Mouse (Mus musculus) small intestine, adult 2 months (tissue): ENCODE data around the gene Gjc2. TPM values are rescaled to one million over a fixed set of nuclear protein-coding genes. Genes with fewer than 3 reads are reported as not detected.

Experiments used
- H3K27ac ChIP-seq: fragments of 200-500 bp; 2 replicates; pipeline ENCODE4 v1.5.1; 2012; ENCODE audit warnings: low read depth, low read length, control low read depth, inconsistent platforms; ENCODE audit not compliant: insufficient read depth
- H3K27me3 ChIP-seq: fragments of 200-500 bp; 2 replicates; pipeline ENCODE4 v1.6.1; 2012; ENCODE audit warnings: mild to moderate bottlenecking, moderate library complexity, low read length, inconsistent platforms; ENCODE audit not compliant: control insufficient read depth, insufficient read depth
- H3K36me3 ChIP-seq: fragments of 200-500 bp; 2 replicates; pipeline ENCODE4 v1.6.1; 2012; ENCODE audit warnings: mild to moderate bottlenecking, low read length, control low read depth, inconsistent platforms; ENCODE audit not compliant: control insufficient read depth, insufficient read depth
- H3K4me1 ChIP-seq: fragments of 200-500 bp; 2 replicates; pipeline ENCODE4 v1.6.1; 2012; ENCODE audit warnings: low read length, inconsistent platforms, mixed read lengths; ENCODE audit not compliant: control insufficient read depth, insufficient read depth, insufficient read length
- H3K4me3 ChIP-seq: fragments of 200-500 bp; 2 replicates; pipeline ENCODE4 v1.5.1; 2012; ENCODE audit warnings: low read depth, mild to moderate bottlenecking, control low read depth, inconsistent platforms, low read length, moderate library complexity
- CTCF ChIP-seq: fragments of 200-500 bp; IDR thresholded peaks from 2 replicates; pipeline ENCODE4 v1.5.1; 2012; ENCODE audit warnings: low read depth, mild to moderate bottlenecking, control low read depth, inconsistent platforms, low read length, moderate library complexity, mixed read lengths; ENCODE audit not compliant: insufficient replicate concordance, insufficient read length; ENCODE audit errors: extremely low read depth
- POLR2A ChIP-seq: fragments of 200-500 bp; IDR thresholded peaks from 2 replicates; pipeline ENCODE4 v1.6.1; 2012; ENCODE audit warnings: low read depth, mild to moderate bottlenecking, control low read depth, inconsistent platforms, low read length, moderate library complexity
- WGBS: fragments of 180-500 bp; shearing (Covaris S2); methylation state at CpG from one replicate; pipeline ENCODE4 v1.1.7; 2018; 5-methylcytosine and 5-hydroxymethylcytosine counted together
- polyA plus RNA-seq: library from polyadenylated mRNA; depleted of rRNA; stranded (reverse); fragments of >200 nt; gene quantifications from 2 replicates; pipeline ENCODE4 v1.2.3, GENCODE M21; 2012

Gene Gjc2
- polyA plus RNA-seq, 1 experiment = 4.6 TPM

GRCm38 (mm10) chr11:59187706-59188105 lies 4.7 kb upstream of the Gjc2 start:
- peak; percentile 16; the same call in 1 of the 2 replicates for TF ChIP-seq POLR2A
- no peak for TF ChIP-seq CTCF
- Histone ChIP-seq H3K27me3 (no peaks in the 10 kb centered on the region), H3K4me3 (peak overlapping the region; percentile 38), H3K27ac (peak overlapping the region; percentile 84), H3K4me1 (peaks cover 37% of the 10 kb centered on the region), H3K36me3 (peaks cover 20% of the 10 kb centered on the region)
- WGBS = 29% methylated on average over 6 of the region's 6 CpGs

GRCm38 (mm10) chr11:59185490-59185889 lies 2.5 kb upstream of the Gjc2 start:
- peaks cover 20% of the 10 kb centered on the region for H3K36me3 ChIP-seq
- 93% methylated on average over 5 of the region's 5 CpGs for WGBS
- H3K4me1 ChIP-seq = peaks cover 37% of the 10 kb centered on the region
- TF ChIP-seq CTCF (no peak), POLR2A (no peak)
- H3K27me3 ChIP-seq = no peaks in the 10 kb centered on the region
- no peak overlapping the region for H3K4me3 ChIP-seq
- no peak overlapping the region for H3K27ac ChIP-seq

DNA sequence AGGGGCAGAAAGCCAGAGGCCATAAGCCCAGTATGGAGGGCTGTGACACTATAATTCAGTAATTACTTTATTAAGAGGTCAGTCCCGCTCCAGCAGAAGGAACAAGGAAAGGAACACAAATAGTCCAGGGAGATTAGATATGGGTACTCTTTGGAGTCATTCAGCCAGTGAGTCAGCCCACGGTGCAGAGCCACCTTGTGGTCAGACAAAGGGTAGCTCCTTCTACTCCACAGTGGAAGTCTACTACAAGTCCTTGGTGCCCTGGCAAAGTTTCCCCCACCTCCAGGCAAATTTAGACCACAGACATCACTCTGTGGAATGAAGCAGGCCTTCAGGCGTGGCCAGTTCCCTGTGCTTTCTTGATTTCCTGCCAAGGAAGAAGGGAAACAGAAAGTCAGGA lies 808 bp upstream of the Gjc2 start:
- WGBS = 12% methylated on average over 3 of the region's 3 CpGs
- Histone ChIP-seq H3K4me3 (peak overlapping the region; percentile 5; the same call in 1 of the 2 replicates), H3K27me3 (no peaks in the 10 kb centered on the region), H3K36me3 (peaks cover 20% of the 10 kb centered on the region), H3K27ac (peak overlapping the region; percentile 88), H3K4me1 (peaks cover 35% of the 10 kb centered on the region)
- TF ChIP-seq POLR2A (no peak), CTCF (peak; percentile 79; the same call in 1 of the 2 replicates)

DNA sequence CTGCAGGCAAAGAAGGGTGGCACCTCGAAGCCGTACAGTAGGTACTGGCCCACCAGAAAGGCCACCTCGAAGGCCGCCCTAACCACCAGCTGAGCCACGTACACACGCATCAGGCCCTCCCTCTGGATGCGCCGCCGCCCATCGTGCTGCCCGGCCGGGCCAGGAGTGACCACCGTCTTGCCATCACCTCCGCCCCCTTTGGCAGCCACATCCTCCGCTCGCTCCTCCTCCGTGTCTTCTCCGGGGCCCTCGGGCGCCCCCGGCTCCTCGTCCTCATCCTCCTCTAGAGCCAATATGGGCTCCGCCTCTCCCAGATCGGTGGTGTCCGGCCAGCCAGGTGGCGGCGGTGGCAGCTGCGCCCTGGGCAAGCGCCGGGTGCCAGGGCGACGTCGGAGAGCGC lies 6.1 kb downstream of the Gjc2 start:
- H3K4me3 ChIP-seq = 0 out of 2 replicates have a peak overlapping the region, but pooled peaks have one; percentile 9
- H3K27ac ChIP-seq = no peak overlapping the region
- peaks cover 19% of the 10 kb centered on the region for H3K27me3 ChIP-seq
- 15% methylated on average over 34 of the region's 34 CpGs for WGBS
- 0 out of 2 replicates have a peak, but pooled peaks cover 3% of the 10 kb centered on the region for H3K4me1 ChIP-seq
- TF ChIP-seq CTCF = no peak
- TF ChIP-seq POLR2A = no peak
- H3K36me3 ChIP-seq = no peaks in the 10 kb centered on the region

DNA sequence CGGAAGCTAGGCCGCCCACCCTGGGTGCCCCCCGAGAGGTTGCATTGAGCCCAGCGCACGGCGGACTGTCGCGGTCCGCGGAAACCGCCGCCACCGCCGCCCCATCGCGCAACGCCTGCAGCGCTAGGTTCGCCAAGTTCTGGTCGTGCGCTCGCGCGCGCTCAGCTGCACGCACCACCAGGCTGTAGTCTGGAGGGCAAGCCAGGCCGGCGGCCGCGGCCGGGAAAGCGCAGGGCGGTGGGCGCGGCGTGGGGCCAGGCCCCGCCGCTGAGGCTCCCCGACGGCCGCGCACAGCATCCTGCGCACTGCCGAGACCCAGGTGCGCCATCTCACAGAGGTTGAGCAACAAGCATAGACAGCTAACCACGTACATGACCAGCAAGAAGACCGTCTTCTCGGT lies 6.5 kb downstream of the Gjc2 start:
- H3K36me3 ChIP-seq = no peaks in the 10 kb centered on the region
- WGBS = 6% methylated on average over 48 of the region's 48 CpGs
- TF ChIP-seq CTCF = no peak
- 0 out of 2 replicates have a peak, but pooled peaks cover 3% of the 10 kb centered on the region for H3K4me1 ChIP-seq
- H3K27me3 ChIP-seq = peaks cover 19% of the 10 kb centered on the region
- H3K4me3 ChIP-seq = 0 out of 2 replicates have a peak overlapping the region, but pooled peaks have one; percentile 9
- H3K27ac ChIP-seq = no peak overlapping the region

GRCm38 (mm10) chr11:59174189-59174838 lies 8.7 kb downstream of the Gjc2 start:
- Histone ChIP-seq H3K4me3 (no peak overlapping the region), H3K36me3 (no peaks in the 10 kb centered on the region), H3K4me1 (0 out of 2 replicates have a peak, but pooled peaks cover 3% of the 10 kb centered on the region), H3K27ac (no peak overlapping the region), H3K27me3 (peaks cover 19% of the 10 kb centered on the region)
- no peak for TF ChIP-seq CTCF
- no peak for TF ChIP-seq POLR2A
- 63% methylated on average over 6 of the region's 6 CpGs for WGBS

DNA sequence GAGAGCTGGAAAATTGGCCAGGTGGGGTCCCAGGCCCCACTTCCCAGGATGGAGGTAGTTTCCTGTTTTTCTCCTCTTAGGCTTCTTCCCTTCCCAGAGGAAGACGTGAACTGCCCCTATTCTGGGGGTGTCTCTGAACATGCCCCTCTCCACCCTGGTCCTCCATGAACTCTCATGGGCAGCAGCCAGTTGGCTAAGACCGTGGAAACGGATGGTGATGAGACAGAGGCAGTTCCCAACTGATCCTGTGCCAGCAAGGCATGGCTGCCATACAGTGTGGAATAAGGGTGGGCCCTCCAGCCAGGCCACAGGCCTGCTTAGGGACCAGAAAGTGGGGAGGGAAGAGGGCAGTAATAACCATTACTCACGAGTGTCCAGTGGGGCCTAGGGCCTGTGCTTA lies 12.5 kb downstream of the Gjc2 start:
- H3K27me3 ChIP-seq = no peaks in the 10 kb centered on the region
- no peak overlapping the region for H3K27ac ChIP-seq
- no peaks in the 10 kb centered on the region for H3K36me3 ChIP-seq
- TF ChIP-seq CTCF (no peak), POLR2A (no peak)
- no peak overlapping the region for H3K4me3 ChIP-seq
- peaks cover 3% of the 10 kb centered on the region; the same call in 1 of the 2 replicates for H3K4me1 ChIP-seq
- 78% methylated on average over 4 of the region's 4 CpGs for WGBS
